Mouse (Mus musculus) NIH3T3 (cell line): ENCODE data around the gene Olfr1459.

ENCODE experiments used
- DNase-seq: peaks from one replicate; pipeline ENCODE4 v3.0.0-alpha.2; 2012; ENCODE audit warnings: low read depth

Olfr1459 gene

GRCm38 (mm10) chr19:13149449-13149848 is at the start of gene Olfr1459:
Gene Olfr1459 (minus strand): TSS chr19:13149549.
- DNase-seq, result no peak

GRCm38 (mm10) chr19:13185434-13185833 is 36.1 kb upstream of the Olfr1459 start, which contains the start of gene Olfr1462:
Gene Olfr1462 (plus strand): TSS chr19:13185734.
- no peak for DNase-seq

GRCm38 (mm10) chr19:13162700-13163099 is 13.4 kb upstream of the Olfr1459 start, which contains the start of gene Olfr1461:
Gene Olfr1461 (plus strand): TSS chr19:13163000.
- no peak for DNase-seq

- no peak for DNase-seq
These were observed 42.7 kb downstream of the Olfr1459 start, which contains the start of gene Olfr1458 for GRCm38 (mm10) chr19:13106675-13107074. Gene Olfr1458 (minus strand): TSS chr19:13106775.

GRCm38 (mm10) chr19:13097791-13098190 is 51.6 kb downstream of the Olfr1459 start, which contains the start of gene Olfr1457:
Gene Olfr1457 (minus strand): TSS chr19:13097891.
- no peak for DNase-seq

GRCm38 (mm10) chr19:13093908-13094307 is 55.4 kb downstream of the Olfr1459 start:
- no peak for DNase-seq
